Mouse (Mus musculus) left cerebral cortex, adult 8-10 months (tissue): ENCODE data around the gene Cand1. TPM values are rescaled to one million over a fixed set of nuclear protein-coding genes. Genes with fewer than 3 reads are reported as not detected.

Source experiments
- total RNA-seq, 4 experiments: library from RNA; stranded (reverse); gene quantifications; 2 replicates each; pipeline ENCODE4 v1.2.4; 2022

Gene Cand1
- total RNA-seq, 4 experiments from 2014 or later = 145 to 164 (median 151) TPM

Other genes with a start within 250 kb of the Cand1 start
- 10 to 100 TPM; 17.2 to 21.3 (median 19.1) TPM for gene Grip1, start 213.8 kb upstream of the Cand1 start, total RNA-seq